Mouse (Mus musculus) MEL (cell line): ENCODE results near the gene D430042O09Rik. TPM values are rescaled to one million over a fixed set of nuclear protein-coding genes. Genes with fewer than 3 reads are reported as not detected.

Experiments used
- DNase-seq: peaks from one replicate; pipeline ENCODE4 v3.0.0; 2011; ENCODE audit warnings: low read depth, low spot score
- H3K27ac ChIP-seq: 2 replicates; pipeline ENCODE4 v1.5.1; 2012; ENCODE audit warnings: low read depth, mild to moderate bottlenecking, control low read depth, low read length, moderate library complexity; ENCODE audit not compliant: control insufficient read depth
- H3K27me3 ChIP-seq, 2 experiments: fragments of 150-350 bp in 1 of 2; sonication (generic) in 1 of 2; 2 replicates each; pipeline ENCODE4 v1.6.1; 2012; ENCODE audit warnings: low read length in 2 of 2, mild to moderate bottlenecking in 2 of 2, improper control_type of control experiment in 1 of 2, moderate library complexity in 1 of 2; ENCODE audit not compliant: insufficient read depth in 2 of 2, control insufficient read depth in 1 of 2
- H3K36me3 ChIP-seq, 2 experiments: 2 replicates each; pipeline ENCODE4 v1.6.1; 2012 to 2014; ENCODE audit warnings: low read length in 2 of 2, improper control_type of control experiment in 1 of 2, inconsistent platforms in 1 of 2, mild to moderate bottlenecking in 1 of 2; ENCODE audit not compliant: insufficient read depth in 2 of 2, control insufficient read depth in 1 of 2
- H3K4me1 ChIP-seq, 2 experiments: fragments of 150-350 bp in 1 of 2; sonication (generic) in 1 of 2; 2 replicates each; pipeline ENCODE4 v1.6.1; 2012; ENCODE audit warnings: low read length in 2 of 2, improper control_type of control experiment in 1 of 2, mild to moderate bottlenecking in 1 of 2; ENCODE audit not compliant: insufficient read depth in 2 of 2, control insufficient read depth in 1 of 2
- H3K4me3 ChIP-seq, 2 experiments: fragments of 150-350 bp in 1 of 2; sonication (generic) in 1 of 2; 2 replicates each; pipeline ENCODE4 v1.5.1; 2012; ENCODE audit warnings: low read depth in 2 of 2, low read length in 2 of 2, mild to moderate bottlenecking in 2 of 2, moderate library complexity in 2 of 2, control low read depth in 1 of 2, improper control_type of control experiment in 1 of 2; ENCODE audit not compliant: control insufficient read depth in 1 of 2, insufficient read depth in 1 of 2
- H3K79me2 ChIP-seq: 2 replicates; pipeline ENCODE4 v1.6.1; 2012; ENCODE audit warnings: mild to moderate bottlenecking, low read length, moderate library complexity; ENCODE audit not compliant: control insufficient read depth, poor library complexity, insufficient read depth
- H3K9ac ChIP-seq: 2 replicates; pipeline ENCODE4 v1.6.1; 2012; ENCODE audit warnings: low read depth, mild to moderate bottlenecking, control low read depth, low read length, moderate library complexity; ENCODE audit not compliant: control insufficient read depth, poor library complexity, severe bottlenecking
- H3K9me3 ChIP-seq: fragments of 150-350 bp; sonication (generic); replicated peaks from 2 replicates; pipeline ENCODE4 v1.6.1; 2012; ENCODE audit warnings: mild to moderate bottlenecking, low read length, improper control_type of control experiment, moderate library complexity; ENCODE audit not compliant: insufficient read depth
- BHLHE40 ChIP-seq: IDR thresholded peaks from 2 replicates; pipeline ENCODE4 v1.6.1; 2012; ENCODE audit warnings: low read depth, mild to moderate bottlenecking, inconsistent platforms, low read length, improper control_type of control experiment, borderline replicate concordance
- CHD1 ChIP-seq: IDR thresholded peaks from 2 replicates; pipeline ENCODE4 v1.6.1; 2012; ENCODE audit warnings: low read depth, mild to moderate bottlenecking, inconsistent platforms, low read length, improper control_type of control experiment
- CTCF ChIP-seq, 3 experiments: IDR thresholded peaks in 2 of 3; conservative IDR thresholded peaks in 1 of 3; 2 replicates each; pipeline ENCODE4 v1.5.1; 2011 to 2012; ENCODE audit warnings: low read length in 3 of 3, low read depth in 2 of 3, mild to moderate bottlenecking in 2 of 3, improper control_type of control experiment in 1 of 3, inconsistent platforms in 1 of 3, mixed read lengths in 1 of 3, moderate library complexity in 1 of 3; ENCODE audit not compliant: control insufficient read depth in 1 of 3, insufficient read depth in 1 of 3, poor library complexity in 1 of 3, severe bottlenecking in 1 of 3
- E2F4 ChIP-seq: IDR thresholded peaks from 2 replicates; pipeline ENCODE4 v1.6.1; 2011; ENCODE audit warnings: low read depth, low read length, improper control_type of control experiment, borderline replicate concordance
- EP300 ChIP-seq, 2 experiments: IDR thresholded peaks; 2 replicates each; pipeline ENCODE4 v1.6.1; 2011; ENCODE audit warnings: improper control_type of control experiment in 2 of 2, low read length in 2 of 2, low read depth in 1 of 2, mild to moderate bottlenecking in 1 of 2
- ETS1 ChIP-seq: IDR thresholded peaks from 2 replicates; pipeline ENCODE4 v1.6.1; 2012; ENCODE audit warnings: low read depth, mild to moderate bottlenecking, inconsistent platforms, low read length, improper control_type of control experiment, moderate library complexity
- GABPA ChIP-seq: IDR thresholded peaks from 2 replicates; pipeline ENCODE4 v1.6.1; 2012; ENCODE audit warnings: low read depth, mild to moderate bottlenecking, inconsistent platforms, low read length, improper control_type of control experiment, moderate library complexity
- GATA1 ChIP-seq: IDR thresholded peaks from 2 replicates; pipeline ENCODE4 v1.6.1; 2011; ENCODE audit warnings: low read depth, low read length, improper control_type of control experiment
- HCFC1 ChIP-seq: IDR thresholded peaks from 2 replicates; pipeline ENCODE4 v1.6.1; 2012; ENCODE audit warnings: low read depth, mild to moderate bottlenecking, inconsistent platforms, low read length, improper control_type of control experiment, moderate library complexity
- MAFK ChIP-seq: IDR thresholded peaks from 2 replicates; pipeline ENCODE4 v1.6.1; 2011; ENCODE audit warnings: low read depth, mild to moderate bottlenecking, low read length, improper control_type of control experiment, borderline replicate concordance
- MAZ ChIP-seq: IDR thresholded peaks from 2 replicates; pipeline ENCODE4 v1.6.1; 2012; ENCODE audit warnings: low read depth, mild to moderate bottlenecking, inconsistent platforms, low read length, improper control_type of control experiment
- MEF2A ChIP-seq: IDR thresholded peaks from 2 replicates; pipeline ENCODE4 v1.6.1; 2014; ENCODE audit warnings: low read depth, mild to moderate bottlenecking, inconsistent platforms, low read length, improper control_type of control experiment; ENCODE audit not compliant: poor library complexity, insufficient replicate concordance, severe bottlenecking; ENCODE audit errors: extremely low read depth
- MXI1 ChIP-seq: IDR thresholded peaks from 2 replicates; pipeline ENCODE4 v1.6.1; 2011; ENCODE audit warnings: mild to moderate bottlenecking, low read depth, low read length, improper control_type of control experiment
- NELFE ChIP-seq: IDR thresholded peaks from 2 replicates; pipeline ENCODE4 v1.6.1; 2011; ENCODE audit warnings: low read depth, low read length, improper control_type of control experiment
- RAD21 ChIP-seq: IDR thresholded peaks from 2 replicates; pipeline ENCODE4 v1.6.1; 2011; ENCODE audit warnings: mild to moderate bottlenecking, low read depth, low read length, improper control_type of control experiment
- SIN3A ChIP-seq: IDR thresholded peaks from 2 replicates; pipeline ENCODE4 v1.6.1; 2012; ENCODE audit warnings: low read length, improper control_type of control experiment, inconsistent platforms
- SMC3 ChIP-seq: IDR thresholded peaks from 2 replicates; pipeline ENCODE4 v1.6.1; 2011; ENCODE audit warnings: low read depth, low read length, improper control_type of control experiment
- TBP ChIP-seq: IDR thresholded peaks from 2 replicates; pipeline ENCODE4 v1.8.0; 2011; ENCODE audit warnings: low read depth, low read length, improper control_type of control experiment
- TCF12 ChIP-seq: IDR thresholded peaks from 2 replicates; pipeline ENCODE4 v1.6.1; 2014; ENCODE audit warnings: low read depth, mild to moderate bottlenecking, inconsistent platforms, low read length, improper control_type of control experiment, moderate library complexity
- UBTF ChIP-seq: IDR thresholded peaks from 2 replicates; pipeline ENCODE4 v1.6.1; 2012; ENCODE audit warnings: low read depth, mild to moderate bottlenecking, inconsistent platforms, low read length, improper control_type of control experiment, moderate library complexity, borderline replicate concordance; ENCODE audit not compliant: insufficient read depth
- USF1 ChIP-seq: IDR thresholded peaks from 2 replicates; pipeline ENCODE4 v1.6.1; 2014; ENCODE audit warnings: low read depth, mild to moderate bottlenecking, inconsistent platforms, low read length, improper control_type of control experiment, moderate library complexity
- USF2 ChIP-seq, 2 experiments: IDR thresholded peaks; 2 replicates each; pipeline ENCODE4 v1.6.1; 2011 to 2012; ENCODE audit warnings: improper control_type of control experiment in 2 of 2, low read length in 2 of 2, borderline replicate concordance in 1 of 2, inconsistent platforms in 1 of 2, low read depth in 1 of 2, mild to moderate bottlenecking in 1 of 2; ENCODE audit not compliant: insufficient read depth in 1 of 2
- ZMIZ1 ChIP-seq: IDR thresholded peaks from 2 replicates; pipeline ENCODE4 v1.6.1; 2012; ENCODE audit warnings: low read depth, mild to moderate bottlenecking, inconsistent platforms, low read length, improper control_type of control experiment, moderate library complexity
- ZNF384 ChIP-seq: IDR thresholded peaks from 2 replicates; pipeline ENCODE4 v1.6.1; 2012; ENCODE audit warnings: low read depth, mild to moderate bottlenecking, inconsistent platforms, low read length, improper control_type of control experiment
- polyA plus RNA-seq, 2 experiments: library from polyadenylated mRNA; stranded (reverse) in 1 of 2; unstranded in 1 of 2; fragments of >175 nt in 1 of 2; fragments of >200 nt in 1 of 2; gene quantifications; 2 replicates each; pipeline versions ENCODE4 v1.2.1 to v1.2.4; 2012; ENCODE audit warnings: low replicate concordance in 2 of 2, low read depth in 1 of 2; ENCODE audit not compliant: insufficient read length in 2 of 2, insufficient read depth in 1 of 2, missing spikeins in 1 of 2
- total RNA-seq: library from RNA; depleted of rRNA; stranded (reverse); fragments of 300-350 nt; gene quantifications from 2 replicates; pipeline ENCODE4 v1.2.3, GENCODE M21; 2012

The D430042O09Rik gene
- total and polyA plus RNA-seq, 3 experiments = 6.2 to 12.8 TPM; not detected in 1

DNA sequence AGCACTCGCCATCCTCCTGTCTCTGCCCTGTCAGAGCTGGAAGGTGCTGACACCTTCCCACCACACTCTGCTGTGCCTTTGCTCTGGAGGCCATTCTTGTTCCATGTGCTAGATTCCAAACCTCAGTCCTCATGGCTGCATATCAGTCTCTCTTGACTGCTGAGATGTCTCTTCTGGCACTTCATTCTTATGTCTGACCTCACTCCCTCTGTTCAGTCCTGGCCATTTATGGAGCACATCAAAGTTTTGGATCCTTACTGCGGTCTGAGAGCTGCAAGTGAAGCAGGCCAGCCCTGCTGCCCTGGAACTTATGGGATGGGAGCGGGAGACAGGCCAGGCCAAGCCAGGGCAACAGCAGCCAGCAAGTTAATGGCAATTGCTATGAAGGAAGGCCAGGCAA is 56.7 kb downstream of the D430042O09Rik start:
- TF ChIP-seq GABPA = no peak
- TF ChIP-seq EP300 (IDR thresholded peaks at IDR 0.05; ENCODE audit: low read depth in 1 of 2, low read length in 2 of 2) = no peak
- no peak for TF ChIP-seq UBTF
- TF ChIP-seq CHD1 = no peak
- no peak for TF ChIP-seq TBP
- no peak for TF ChIP-seq USF2 (IDR thresholded peaks at IDR 0.05; ENCODE audit: borderline replicate concordance in 1 of 2, insufficient read depth in 1 of 2, low read depth in 1 of 2, low read length in 2 of 2)
- TF ChIP-seq NELFE = no peak
- no peak for TF ChIP-seq RAD21
- TF ChIP-seq ZNF384 = no peak
- TF ChIP-seq E2F4 = no peak
- TF ChIP-seq USF1 = no peak
- no peak for TF ChIP-seq SMC3
- no peak for TF ChIP-seq SIN3A
- TF ChIP-seq CTCF (IDR thresholded peaks at IDR 0.05 in 2 of 3, conservative IDR thresholded peaks at IDR 0.05 in 1 of 3; ENCODE audit: control insufficient read depth in 1 of 3, insufficient read depth in 1 of 3, low read depth in 2 of 3, low read length in 3 of 3, poor library complexity in 1 of 3, severe bottlenecking in 1 of 3) = no peak
- no peak overlapping the region for H3K4me3 ChIP-seq
- H3K9me3 ChIP-seq = no peaks in the 10 kb centered on the region
- H3K27me3 ChIP-seq = no peaks in the 10 kb centered on the region
- no peaks in the 10 kb centered on the region for H3K4me1 ChIP-seq
- DNase-seq = no peak
- H3K79me2 ChIP-seq = no peaks in the 10 kb centered on the region
- H3K36me3 ChIP-seq = no peaks in the 10 kb centered on the region
- H3K27ac ChIP-seq = no peak overlapping the region
- H3K9ac ChIP-seq = no peak overlapping the region

DNA sequence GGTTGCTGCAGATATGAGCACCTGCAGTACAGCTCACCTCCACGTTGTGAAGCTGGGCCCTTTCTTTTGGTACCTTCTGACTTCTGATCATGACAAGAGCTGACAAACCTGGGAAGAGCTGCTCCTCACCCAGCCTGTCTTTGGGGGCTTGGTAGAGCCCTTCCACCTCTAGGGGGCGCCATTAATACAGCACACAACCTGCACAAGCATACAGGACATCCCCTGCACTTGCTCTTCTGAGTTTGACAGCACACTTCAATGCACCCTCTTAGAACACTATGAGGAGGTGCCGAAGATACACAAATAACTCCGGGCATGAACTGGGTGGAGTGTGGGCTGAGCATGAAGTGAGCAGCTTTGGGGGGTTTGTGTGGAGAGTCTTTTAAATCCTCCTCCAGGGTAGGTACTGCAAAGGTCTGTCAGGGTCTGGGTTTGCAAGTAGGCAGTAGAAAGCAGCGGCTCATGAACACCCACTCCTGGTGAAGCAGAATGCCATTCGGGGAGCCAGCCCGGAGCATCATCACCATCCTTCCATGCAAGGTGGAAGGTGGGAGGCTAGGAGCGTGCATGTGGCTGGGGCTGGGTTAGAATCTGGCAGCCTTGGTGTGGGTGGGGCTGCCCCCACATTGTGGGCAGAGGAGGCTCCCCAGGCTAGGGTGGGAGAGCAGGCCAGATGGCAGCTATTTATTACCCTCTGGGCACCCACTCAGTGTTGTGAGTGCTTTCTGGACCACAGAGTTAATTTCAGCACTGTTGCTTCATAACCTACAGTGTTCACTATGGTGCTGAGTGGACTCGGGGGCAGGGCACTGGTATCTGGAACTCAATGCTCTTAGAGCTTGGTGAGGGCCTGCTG is 59.5 kb downstream of the D430042O09Rik start:
- no peak overlapping the region for H3K9ac ChIP-seq
- H3K9me3 ChIP-seq = no peaks in the 10 kb centered on the region
- H3K4me3 ChIP-seq = no peak overlapping the region
- peak; percentile 63 for DNase-seq
- no peaks in the 10 kb centered on the region for H3K4me1 ChIP-seq
- no peaks in the 10 kb centered on the region for H3K79me2 ChIP-seq
- TF ChIP-seq CHD1 = no peak
- peak; percentile 72 to 85 (median 84) for TF ChIP-seq CTCF (IDR thresholded peaks at IDR 0.05 in 2 of 3, conservative IDR thresholded peaks at IDR 0.05 in 1 of 3; ENCODE audit: control insufficient read depth in 1 of 3, insufficient read depth in 1 of 3, low read depth in 2 of 3, low read length in 3 of 3, poor library complexity in 1 of 3, severe bottlenecking in 1 of 3)
- no peak for TF ChIP-seq ZMIZ1
- no peak for TF ChIP-seq BHLHE40
- no peak for TF ChIP-seq TCF12
- TF ChIP-seq GATA1 = no peak
- peak; percentile 64 for TF ChIP-seq RAD21
- TF ChIP-seq ETS1 = no peak
- no peak for TF ChIP-seq GABPA
- no peak for TF ChIP-seq MAZ
- TF ChIP-seq SMC3 = peak; percentile 50
- no peak for TF ChIP-seq UBTF
- no peak for TF ChIP-seq MAFK
- no peak for TF ChIP-seq TBP
- TF ChIP-seq MEF2A = no peak
- TF ChIP-seq HCFC1 = no peak
- no peak for TF ChIP-seq MXI1
- H3K27ac ChIP-seq = no peak overlapping the region
- H3K36me3 ChIP-seq = no peaks in the 10 kb centered on the region
- H3K27me3 ChIP-seq = no peaks in the 10 kb centered on the region
